Mouse (Mus musculus) cerebellum, postnatal 4 days (tissue): ENCODE data around the gene Enthd1.

Experiments
- DNase-seq, 2 experiments: peaks; one replicate each; pipeline ENCODE4 v3.0.0; 2022; ENCODE audit warnings: low spot score in 2 of 2, mixed read lengths in 1 of 2

Enthd1 gene

GRCm38 (mm10) chr15:80410661-80411060, 154.3 kb downstream of the Enthd1 start:
- no peak for DNase-seq

- DNase-seq: no peak
These were observed 157.1 kb downstream of the Enthd1 start for GRCm38 (mm10) chr15:80407873-80408272.
